Mouse (Mus musculus): ENCODE measurements at regions not wholly inside any gene's neighbourhood (a gene's known extent, or its start where the extent isn't known, plus 50 kb on each side); places are given as distances from the start of the nearest gene placed in this dataset.

DNA sequence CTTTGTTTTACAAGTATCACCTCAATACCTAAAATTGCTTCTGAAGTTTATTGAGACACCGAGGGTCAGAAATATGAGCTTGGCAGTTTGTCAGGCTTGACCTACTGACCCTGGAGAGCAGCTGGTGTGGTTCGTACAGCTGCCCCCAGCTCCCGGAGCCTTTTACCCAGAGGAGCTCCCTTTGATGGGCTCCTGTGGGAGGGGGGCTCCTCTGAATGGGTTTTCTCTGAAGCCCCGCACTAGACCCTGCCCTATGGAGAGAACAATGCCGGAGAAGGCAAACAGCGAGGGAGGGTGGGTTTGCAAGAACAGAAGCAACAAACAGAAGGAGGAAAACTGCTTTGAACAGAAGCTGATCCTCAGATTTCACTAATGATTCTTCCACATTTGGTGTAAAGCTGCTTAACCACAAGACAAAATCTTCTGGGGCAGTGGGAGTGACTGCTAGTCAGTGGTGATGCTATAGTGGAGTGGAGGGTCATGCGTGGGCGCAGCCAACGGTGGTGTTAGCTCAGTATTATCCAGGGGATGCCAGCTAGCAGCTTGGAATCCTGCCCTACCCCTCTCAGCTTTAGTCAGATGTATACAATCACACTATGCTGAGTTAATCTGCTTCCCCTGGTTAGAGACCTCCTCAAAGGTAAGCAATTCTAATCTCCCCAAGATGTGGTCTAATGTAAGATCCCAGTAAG lies 95.3 kb upstream of the Cxcr4 start:
- DNase-seq = no peak
- intact Hi-C loops (cut with DNase I) = no loop called here

DNA sequence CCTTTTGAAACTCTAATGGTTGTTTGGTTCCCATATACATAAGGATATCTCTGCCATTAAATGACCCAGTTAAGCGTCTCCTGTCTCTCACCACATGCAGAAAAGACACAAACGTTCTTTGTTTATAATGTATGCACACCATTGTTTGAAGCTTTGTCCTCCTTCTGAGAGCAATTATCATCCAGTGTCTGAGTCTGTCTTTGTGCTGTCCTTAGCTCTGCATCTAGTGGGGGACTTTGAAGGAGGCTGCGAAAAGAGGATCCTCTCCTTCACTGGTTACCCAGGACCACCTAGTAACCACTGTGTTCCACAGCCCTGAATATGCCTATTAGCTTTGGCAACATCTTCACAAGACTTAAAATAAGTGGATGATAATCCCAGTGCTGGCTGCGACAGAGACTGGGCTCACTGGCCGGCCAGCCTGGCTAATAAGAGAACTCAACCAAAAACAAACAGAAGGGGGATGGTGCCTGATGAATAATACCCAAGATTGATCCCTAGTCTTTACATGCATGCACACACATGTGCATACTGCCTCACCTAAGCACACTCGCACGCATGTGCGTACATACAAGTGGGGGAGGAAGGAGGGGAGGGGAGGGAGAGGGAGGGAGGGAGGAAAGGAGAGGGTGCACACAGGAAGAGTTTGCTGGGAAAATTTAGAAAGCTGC lies 93.5 kb upstream of the Cxcr4 start:
- DNase-seq = no peak
- intact Hi-C loops (cut with DNase I) = no loop called here

DNA sequence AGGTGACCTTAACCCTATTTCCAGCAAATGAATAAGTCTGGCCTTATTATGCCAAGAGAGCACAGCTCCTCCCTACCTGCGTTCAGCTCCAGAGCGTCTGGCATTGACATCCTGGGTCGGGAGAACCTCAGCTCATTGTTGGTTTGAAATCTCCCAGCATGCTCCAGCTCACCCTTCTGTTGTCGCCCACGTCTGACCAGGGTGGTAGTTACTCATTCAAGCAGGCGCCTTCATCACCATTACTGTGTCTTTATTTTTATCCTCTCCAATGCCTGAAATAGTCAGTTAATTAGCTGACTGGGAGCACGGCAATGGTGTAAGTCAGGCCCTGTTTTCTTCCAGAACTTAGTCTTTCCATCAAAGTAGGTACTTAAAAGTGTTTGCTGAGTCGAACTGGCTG lies 90.8 kb upstream of the Cxcr4 start:
- DNase-seq = no peak
- intact Hi-C loops (cut with DNase I) = no loop called here

DNA sequence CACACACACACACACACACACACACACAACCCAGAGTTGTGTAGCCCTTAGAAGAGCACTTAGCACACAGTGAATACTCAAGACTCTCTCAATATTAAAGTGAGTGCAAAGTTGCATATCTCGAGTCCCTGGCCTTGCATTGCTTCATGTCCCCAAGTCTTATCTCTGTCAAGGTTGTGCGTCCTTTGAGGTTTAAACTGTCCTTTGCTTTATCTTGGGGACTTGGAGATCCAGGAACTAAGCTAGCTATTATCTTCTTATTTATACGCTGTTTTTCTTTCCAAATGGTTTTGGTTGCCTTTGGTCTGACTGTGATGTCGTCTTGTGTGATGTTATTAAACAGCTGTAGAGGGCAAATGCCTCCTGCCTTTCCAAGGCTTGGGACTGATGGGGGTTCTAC lies 89.2 kb upstream of the Cxcr4 start:
- intact Hi-C loops (cut with DNase I) = no loop called here
- DNase-seq = no peak

DNA sequence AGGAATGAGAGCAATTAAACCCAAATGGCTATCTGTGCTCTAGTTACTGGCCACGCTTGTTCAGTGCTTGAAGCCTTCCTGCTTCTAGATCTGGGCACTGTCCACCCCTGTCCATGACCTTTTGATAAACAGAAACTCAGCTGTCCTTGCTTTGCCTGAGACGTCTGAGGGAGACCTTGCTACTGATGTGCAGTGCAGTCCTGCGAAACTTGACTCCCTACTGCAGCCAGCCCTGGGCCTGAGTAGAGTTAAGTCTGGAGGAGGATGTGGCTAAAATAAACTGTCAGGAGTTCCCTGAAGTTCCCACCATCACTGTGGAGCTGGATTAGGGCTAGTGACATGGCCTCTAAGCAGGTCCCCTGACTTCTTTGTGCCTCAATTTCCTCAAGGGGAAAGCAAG lies 88.4 kb upstream of the Cxcr4 start:
- DNase-seq = no peak
- intact Hi-C loops (cut with DNase I) = no loop called here

DNA sequence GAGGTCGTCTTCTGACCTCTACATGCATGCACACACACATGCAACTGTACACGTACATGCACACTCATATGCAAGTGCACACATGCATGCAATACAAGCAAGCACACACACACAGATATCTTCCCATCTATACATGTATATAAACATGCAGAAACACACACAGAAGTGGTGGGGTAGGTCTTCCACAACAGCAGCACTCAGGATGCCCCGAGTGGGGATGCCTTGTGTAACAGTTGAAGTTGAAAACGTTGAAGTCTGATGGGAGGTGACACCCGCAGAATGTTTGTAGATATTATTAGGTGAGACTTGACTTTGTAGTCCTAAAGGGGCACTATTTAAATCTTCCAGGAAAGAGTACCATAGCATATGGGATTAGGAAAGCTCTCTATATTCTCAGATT lies 87.9 kb upstream of the Cxcr4 start:
- DNase-seq = no peak
- intact Hi-C loops (cut with DNase I) = no loop called here

DNA sequence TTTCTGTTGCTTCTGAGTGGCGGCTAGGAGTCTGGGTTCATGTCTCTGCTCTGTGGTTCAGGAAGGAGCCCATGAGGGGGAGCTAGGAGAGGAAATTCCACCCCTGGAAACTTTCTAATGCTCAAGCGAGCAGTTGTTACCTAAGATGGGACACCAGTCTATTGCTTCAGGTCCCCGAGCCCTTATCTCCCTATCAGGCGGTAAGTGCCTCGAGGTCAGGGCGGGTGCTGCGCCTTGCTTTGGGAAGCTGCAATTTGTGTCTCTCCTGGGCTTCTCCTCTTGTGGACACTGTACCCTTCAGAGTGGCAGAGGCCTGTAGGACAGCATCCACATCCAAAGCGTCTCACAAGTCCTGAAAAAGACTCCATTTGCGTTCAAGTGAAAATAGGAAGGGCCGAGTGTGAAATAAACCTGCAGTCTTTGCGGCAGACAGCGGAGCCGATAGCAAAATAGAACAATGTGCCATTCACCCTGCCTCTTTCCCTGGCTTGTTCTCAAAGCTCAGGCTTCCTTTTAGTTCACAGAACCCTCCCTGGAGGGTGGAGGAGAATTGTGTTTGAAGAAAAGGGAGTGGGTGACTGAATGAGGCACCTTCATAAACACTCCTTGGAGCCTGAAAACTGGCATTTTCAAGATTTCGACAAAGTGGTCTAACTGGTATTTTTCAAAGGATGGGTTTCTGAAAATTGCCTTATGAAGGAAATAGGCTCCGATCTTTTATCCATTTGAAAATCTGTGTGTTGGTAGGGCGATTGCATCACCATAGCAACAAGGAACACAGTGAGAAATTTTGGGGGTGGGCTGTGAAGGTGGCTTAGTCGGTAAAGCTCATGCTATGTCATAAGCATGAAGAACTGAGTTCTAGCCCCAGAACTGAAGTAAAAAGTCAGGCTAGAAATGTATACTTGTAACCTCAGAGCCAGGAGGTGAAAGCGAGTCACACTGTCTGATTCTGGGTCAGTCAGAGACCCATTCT lies 87.2 kb upstream of the Cxcr4 start:
- intact Hi-C loops (cut with DNase I) = no loop called here
- DNase-seq = no peak

DNA sequence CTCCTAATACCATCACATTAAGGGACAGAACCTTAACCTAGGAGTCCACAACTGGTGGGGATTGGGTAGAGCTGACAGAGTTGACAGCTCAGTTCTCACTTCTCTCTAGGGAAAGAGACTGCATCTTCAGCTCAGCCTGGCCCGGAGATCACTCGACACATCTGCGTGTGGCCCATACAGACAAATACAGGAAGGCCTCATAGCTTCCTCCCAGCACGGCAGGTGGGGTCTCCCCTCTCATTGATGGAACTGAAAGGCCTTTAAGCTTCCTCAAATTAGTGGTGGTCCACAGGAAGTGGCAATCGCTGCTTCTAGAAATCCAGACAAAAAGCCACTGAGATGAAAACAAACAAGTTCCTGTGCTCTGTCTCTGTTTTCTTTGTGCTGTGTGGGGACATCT lies 83.4 kb upstream of the Cxcr4 start:
- intact Hi-C loops (cut with DNase I) = no loop called here
- DNase-seq = no peak

DNA sequence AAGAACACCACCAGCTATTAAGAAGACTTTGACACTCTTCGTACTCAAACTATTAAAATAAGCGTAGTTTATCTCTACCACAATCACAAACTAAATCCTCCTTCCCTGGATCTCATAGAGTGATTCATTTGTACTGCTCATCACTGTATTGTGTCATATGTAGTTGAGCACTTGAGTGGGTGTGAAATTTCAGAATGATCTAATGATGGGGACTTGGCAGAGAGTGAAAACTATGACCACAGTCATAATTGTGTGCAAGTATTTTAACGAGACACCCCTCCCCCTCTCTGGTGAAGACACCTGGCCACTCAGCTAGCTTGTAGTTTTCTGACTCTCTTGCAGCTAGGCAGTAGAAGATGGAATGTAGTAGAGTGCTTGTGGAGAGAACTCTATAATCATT lies 80.2 kb upstream of the Cxcr4 start:
- DNase-seq = no peak
- intact Hi-C loops (cut with DNase I) = no loop called here

DNA sequence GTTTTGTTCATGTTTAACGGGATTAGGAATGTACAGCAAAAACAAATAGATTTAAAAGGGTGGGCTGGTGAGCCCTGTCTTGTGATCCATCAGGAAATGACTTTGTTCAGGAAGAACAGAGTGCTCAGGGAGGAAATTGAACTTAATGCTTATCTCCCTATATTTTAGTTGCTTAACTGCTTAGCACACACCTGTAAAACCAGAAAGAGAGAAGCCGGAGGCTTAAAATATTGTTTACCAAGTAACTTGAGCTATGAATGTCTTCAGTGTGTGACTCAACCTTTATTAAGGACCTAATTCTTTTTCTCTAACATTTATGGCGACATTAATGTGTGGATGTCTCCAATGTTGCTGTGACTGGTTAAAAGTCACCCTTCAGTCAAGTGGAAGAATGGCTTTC lies 79.4 kb upstream of the Cxcr4 start:
- intact Hi-C loops (cut with DNase I) = no loop called here
- DNase-seq = no peak

DNA sequence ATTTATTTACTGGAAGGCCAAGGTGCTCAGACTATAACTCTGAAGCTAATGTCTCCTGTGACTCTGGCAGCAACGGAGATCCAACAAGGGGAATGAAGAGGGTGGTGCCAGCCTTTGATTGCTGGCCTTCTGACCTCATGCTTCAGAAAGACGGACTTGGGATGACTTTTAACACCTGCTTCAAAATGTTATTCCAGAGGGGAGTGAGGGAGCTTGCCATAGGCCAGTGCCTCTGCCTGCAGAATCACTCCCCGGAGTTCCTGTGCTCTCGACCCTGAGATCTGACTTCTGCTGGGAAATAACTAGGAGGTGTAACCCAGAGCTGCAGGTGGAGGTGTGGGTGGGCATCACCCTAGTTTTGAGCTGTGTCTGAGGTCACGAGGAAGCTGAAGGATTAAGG lies 78.9 kb upstream of the Cxcr4 start:
- intact Hi-C loops (cut with DNase I) = no loop called here
- DNase-seq = no peak

DNA sequence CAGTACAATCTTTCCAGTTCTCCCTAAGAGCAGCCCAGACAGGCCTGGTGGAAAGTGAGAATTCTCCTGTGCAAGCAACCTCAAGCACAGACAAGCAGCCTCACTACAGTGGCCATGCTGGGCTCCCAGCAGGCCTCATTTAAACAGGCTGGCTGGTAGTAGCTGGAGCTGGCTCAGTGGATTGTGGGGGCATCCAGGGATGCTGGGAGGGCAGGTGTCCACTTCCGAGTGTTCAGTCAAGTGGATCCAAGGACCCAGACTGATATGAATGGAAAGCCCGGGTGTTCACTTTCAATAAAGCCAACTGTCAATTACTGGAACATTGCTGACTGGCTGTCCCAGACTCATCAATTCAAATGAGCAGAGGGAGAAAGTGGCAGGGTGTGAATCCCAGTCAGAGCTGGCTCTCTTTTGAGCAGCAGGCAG lies 77.2 kb upstream of the Cxcr4 start:
- no peak for DNase-seq
- intact Hi-C loops (cut with DNase I) = no loop called here

DNA sequence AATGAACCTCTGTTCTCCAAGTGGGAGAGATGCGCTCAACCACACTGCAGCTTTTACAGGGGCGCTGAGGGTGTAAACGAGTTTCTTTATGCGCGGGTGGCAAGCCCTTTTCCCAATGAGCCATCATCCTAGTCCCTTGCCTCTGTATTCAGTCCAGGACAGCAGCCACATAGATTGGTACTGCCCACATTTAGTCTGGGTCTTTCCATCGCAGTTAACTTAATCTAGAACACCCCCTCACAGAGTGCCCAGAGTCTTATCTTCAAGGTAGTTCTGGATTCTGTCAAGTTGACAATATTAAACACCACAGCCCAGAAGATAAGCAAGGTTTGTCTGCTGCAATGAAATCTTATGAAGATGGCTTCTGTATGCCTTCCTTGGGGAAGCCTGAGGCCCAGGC lies 76.6 kb upstream of the Cxcr4 start:
- no peak for DNase-seq
- intact Hi-C loops (cut with DNase I) = no loop called here

DNA sequence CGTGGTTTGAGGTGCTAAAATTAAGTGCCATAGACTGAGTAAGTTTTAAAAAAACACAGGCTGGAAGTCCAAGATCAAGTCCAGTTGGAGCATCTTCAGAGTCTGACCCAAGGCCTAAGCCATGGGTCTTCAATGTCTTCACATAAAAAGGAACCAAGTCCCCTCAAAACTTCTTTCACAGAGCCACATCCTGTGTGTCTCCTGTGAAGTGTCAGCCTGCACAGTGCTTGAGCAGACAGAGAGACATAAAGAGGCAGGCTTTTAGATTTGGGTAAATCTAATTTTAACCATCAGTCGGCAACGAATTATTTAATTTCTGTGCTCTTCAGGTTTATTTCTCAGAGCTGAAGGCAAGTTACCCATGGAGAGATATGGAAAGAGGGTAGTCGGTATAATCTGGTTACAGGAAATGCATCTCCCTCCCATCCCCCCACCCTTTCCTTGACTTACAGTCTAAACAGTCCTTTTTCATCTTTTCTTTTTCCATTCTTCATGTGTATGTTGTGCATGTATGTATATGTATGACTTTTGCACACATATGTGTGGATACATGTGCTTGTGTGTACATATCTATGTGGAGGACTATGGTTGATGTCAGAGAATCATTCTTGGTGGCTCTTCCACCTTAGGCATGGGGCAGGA lies 75.1 kb upstream of the Cxcr4 start:
- DNase-seq = no peak
- intact Hi-C loops (cut with DNase I) = no loop called here

DNA sequence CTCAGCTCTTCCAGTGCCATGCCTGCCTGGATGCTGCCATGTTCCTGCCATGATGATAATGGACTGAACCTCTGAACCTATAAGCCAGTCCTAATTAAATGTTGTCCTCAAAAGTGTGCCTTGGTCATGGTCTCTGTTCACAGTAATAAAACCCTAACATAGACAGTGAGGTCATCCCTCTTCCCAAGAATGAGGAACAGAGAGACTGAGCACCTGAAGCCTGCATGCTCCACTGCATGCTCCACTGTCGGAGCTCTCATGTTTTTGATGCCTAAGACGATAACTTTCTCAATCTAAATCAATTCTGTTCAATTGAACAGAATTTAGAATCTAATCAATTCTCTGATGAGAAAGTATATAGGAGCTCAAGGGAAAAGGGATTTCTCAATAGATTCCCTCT lies 71.1 kb upstream of the Cxcr4 start:
- intact Hi-C loops (cut with DNase I) = no loop called here
- DNase-seq = no peak

DNA sequence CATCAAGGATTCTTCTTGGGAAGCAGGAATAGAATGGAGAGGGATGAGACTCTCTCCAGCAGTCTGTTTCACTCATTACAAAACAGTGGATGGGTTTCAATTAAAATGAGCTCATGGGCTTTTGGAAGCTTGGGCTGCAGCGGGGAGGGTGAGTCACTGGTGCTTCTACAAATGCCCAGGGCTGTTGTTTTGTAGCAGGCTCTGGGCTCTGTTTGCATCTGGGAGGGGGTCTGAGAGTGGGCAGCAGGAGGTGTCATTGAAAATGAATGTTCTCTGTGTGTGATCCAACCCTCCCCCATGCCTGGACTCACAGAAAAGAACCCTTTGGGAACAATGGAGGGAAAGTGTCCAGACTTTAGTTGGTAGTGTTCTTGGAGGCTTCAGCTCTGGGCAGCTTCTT lies 67.8 kb upstream of the Cxcr4 start:
- DNase-seq = peak in 1 of 2 experiments; percentile 6
- intact Hi-C loops (cut with DNase I) = no loop called here

DNA sequence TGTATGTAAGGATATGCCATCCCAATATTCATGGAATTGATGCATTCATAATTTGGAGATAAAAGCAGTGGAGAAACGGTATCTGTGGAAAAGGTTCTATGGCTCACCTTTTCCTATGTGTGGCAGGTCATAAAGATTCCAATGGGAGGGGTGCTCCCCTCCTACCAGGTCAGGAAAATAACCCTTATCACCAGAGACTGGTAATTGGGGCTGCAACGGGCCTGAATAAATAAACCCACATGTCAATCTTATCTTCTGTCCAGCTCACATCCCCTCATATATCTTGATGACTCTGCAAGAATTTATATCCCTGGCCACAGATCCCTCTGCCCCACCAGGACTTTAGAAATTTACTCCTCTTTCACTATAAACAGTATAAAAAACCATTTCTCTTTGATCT lies 66.7 kb upstream of the Cxcr4 start:
- DNase-seq = no peak
- intact Hi-C loops (cut with DNase I) = no loop called here

DNA sequence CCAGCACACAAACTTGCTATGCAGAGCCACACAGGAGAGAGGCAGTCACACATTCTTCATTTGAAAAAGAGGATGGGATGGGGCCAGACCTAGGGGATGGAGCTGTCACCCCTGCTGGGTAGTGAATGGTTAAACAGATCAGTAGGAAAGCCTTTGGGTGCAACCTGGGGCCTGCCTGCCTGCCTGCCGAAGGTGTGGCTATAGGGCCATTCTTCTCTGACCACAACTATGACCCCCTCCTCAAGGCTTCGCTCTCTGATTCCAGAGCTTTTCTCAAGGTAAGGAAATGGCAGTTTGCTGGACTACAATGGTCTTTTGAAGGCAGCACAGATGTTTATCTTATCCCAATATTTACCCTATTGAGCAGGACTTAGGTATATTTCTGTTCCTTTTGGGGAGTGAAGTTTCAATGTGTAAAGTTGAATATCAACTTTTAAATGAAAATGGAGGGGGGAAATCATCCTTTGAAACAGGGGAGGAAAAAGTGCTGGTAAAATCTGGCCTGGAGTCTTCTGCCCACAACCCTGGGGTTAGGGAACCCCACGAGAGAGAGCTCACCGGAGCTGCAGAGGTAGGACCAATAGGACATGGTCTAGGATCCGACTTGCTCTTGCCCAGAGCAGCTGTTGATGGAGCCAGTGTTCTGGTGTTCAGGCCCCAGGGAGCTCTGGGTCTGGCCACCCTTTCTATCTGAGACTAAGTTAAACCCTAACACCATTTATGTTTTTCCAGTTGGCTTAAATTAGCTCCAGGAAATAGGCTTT lies 62.2 kb upstream of the Cxcr4 start:
- no peak for DNase-seq
- intact Hi-C loops (cut with DNase I) = no loop called here

DNA sequence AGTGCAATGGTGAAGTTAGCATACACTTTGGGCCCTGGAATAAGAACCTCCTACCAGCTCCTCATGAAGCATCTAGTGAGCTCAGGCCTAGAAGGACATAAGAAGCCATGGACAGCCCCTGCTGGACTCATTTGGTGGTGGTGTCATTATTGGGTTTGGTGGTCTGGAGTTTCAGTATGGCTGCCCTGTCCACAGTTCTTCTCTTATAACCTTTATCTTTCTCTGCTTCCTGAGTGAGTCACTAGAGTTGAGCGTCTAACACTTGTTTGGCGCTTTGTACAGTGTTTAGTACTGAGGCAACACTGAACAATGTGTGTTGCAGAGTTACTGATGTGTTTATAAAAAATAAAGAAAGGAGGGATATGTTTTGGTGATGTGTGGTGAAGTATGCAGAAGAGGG lies 58.5 kb upstream of the Cxcr4 start:
- DNase-seq = no peak
- intact Hi-C loops (cut with DNase I) = no loop called here

DNA sequence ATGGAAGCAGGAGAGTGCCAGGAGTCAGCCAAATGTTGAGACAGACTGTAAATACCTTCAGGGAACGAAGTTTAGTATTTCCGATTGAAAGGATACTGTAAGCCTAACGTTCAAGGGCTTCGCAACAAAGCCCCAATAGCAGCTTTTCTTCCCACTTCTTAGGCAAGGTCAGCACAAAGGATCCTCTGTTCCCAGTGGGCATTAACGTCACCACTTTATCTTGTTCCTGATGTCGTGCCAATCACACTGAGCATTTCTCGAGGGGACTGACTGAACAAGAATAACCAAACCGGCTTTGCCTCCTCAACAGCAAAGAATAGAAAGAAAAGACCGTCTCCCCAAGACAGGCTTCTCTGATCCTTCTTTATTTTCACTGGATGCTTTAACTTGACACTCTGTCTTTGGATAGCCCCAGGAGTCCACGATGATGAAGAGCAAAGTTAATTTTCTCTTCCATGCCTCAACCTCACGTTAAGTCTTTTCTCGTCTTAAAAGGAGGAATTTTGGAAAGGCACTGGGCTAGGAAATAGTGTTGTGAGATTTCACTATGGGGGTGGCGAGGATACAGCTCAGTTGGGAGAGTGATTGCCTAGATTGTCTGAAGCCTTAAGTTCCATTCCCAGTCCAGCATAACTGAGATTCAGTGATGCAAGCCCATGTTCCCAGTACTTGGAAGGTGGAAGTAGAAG lies 57.5 kb upstream of the Cxcr4 start:
- DNase-seq = no peak
- intact Hi-C loops (cut with DNase I) = no loop called here

Data from gastrocnemius, postnatal 36 days (tissue).